Mouse (Mus musculus): ENCODE measurements around the gene Smpd3. TPM values are rescaled to one million over a fixed set of nuclear protein-coding genes. Genes with fewer than 3 reads are reported as not detected.

Gene Smpd3
- polyA plus RNA-seq, 1 experiment from 2014 or later = 2.5 TPM

GRCm38 (mm10) chr8:106292484-106293396 lies 45.0 kb downstream of the Smpd3 start:
- no peak overlapping the region for H3K9ac ChIP-seq
- H3K4me1 ChIP-seq (replicated peaks) = 0 out of 2 replicates have a peak, but pooled peaks cover 4% of the 10 kb centered on the region
- no peak overlapping the region for H3K4me3 ChIP-seq
- no peak overlapping the region for H3K27ac ChIP-seq (ENCODE audit: poor library complexity, severe bottlenecking)
- WGBS = 74% methylated on average over 20 of the region's 20 CpGs
- no peaks in the 10 kb centered on the region for H3K36me3 ChIP-seq
- no peaks in the 10 kb centered on the region for H3K27me3 ChIP-seq (replicated peaks)
- no peak overlapping the region for H3K4me2 ChIP-seq
- H3K9me3 ChIP-seq (replicated peaks) = no peaks in the 10 kb centered on the region
- no peak for ATAC-seq (ENCODE audit: insufficient number of reproducible peaks, low FRiP score)

GRCm38 (mm10) chr8:106289464-106289863 lies 48.3 kb downstream of the Smpd3 start:
- Histone ChIP-seq H3K4me2 (no peak overlapping the region), H3K9ac (no peak overlapping the region), H3K36me3 (no peaks in the 10 kb centered on the region), H3K4me3 (no peak overlapping the region), H3K9me3 (replicated peaks) (no peaks in the 10 kb centered on the region), H3K4me1 (replicated peaks) (0 out of 2 replicates have a peak, but pooled peaks cover 4% of the 10 kb centered on the region), H3K27me3 (replicated peaks) (no peaks in the 10 kb centered on the region), H3K27ac (ENCODE audit: poor library complexity, severe bottlenecking) (no peak overlapping the region)
- 48% methylated on average over 7 of the region's 7 CpGs for WGBS
- ATAC-seq (ENCODE audit: insufficient number of reproducible peaks, low FRiP score) = no peak

DNA sequence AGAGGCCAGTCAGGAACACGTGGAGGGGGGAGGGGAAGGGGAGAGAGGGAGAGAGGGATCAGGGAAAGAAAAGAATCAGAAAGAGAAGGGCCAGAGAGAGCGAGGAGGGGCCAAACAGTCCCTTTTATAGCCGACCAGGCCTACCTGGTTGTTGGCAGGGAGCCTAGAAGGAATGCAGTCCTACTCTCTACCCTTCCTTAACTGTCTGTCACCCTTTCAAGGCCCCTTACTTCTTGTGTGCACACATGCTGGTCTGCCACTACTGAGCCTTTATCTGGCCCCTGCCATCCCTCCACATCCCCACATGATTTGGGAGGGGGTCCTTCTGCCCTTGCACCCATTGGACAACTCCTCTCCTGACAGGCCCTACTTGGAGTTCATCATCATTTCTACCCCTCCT lies 49.1 kb downstream of the Smpd3 start:
- H3K27ac ChIP-seq (ENCODE audit: poor library complexity, severe bottlenecking) = no peak overlapping the region
- no peaks in the 10 kb centered on the region for H3K9me3 ChIP-seq (replicated peaks)
- no peak overlapping the region for H3K9ac ChIP-seq
- no peak for ATAC-seq (ENCODE audit: insufficient number of reproducible peaks, low FRiP score)
- H3K4me3 ChIP-seq = no peak overlapping the region
- 54% methylated on average over 2 of the region's 3 CpGs for WGBS
- H3K4me1 ChIP-seq (replicated peaks) = 0 out of 2 replicates have a peak, but pooled peaks cover 4% of the 10 kb centered on the region
- H3K36me3 ChIP-seq = no peaks in the 10 kb centered on the region
- no peaks in the 10 kb centered on the region for H3K27me3 ChIP-seq (replicated peaks)
- no peak overlapping the region for H3K4me2 ChIP-seq

DNA sequence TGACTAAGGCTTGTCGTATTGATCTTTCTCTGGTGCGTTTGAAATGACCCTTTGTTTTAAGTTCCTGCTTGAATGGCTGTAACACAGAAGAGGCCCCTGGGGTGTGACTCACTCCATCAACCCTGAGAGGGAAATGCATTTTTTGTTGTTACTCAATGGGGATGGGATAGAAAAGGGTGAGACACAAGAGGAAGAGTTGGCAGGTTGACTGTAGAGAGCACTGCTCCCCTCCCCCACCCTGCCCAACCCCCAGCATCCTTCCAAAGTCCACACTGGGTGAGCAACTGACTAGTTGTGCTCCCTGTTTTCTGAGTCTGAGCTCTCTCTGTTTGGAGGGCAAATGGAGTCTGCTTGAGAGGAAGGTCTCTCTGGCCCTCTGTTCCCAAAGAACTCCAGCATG lies 50.3 kb downstream of the Smpd3 start:
- Histone ChIP-seq H3K4me2 (no peak overlapping the region), H3K4me3 (no peak overlapping the region), H3K4me1 (replicated peaks) (0 out of 2 replicates have a peak, but pooled peaks cover 4% of the 10 kb centered on the region), H3K9ac (no peak overlapping the region), H3K27me3 (replicated peaks) (no peaks in the 10 kb centered on the region), H3K36me3 (no peaks in the 10 kb centered on the region), H3K27ac (ENCODE audit: poor library complexity, severe bottlenecking) (no peak overlapping the region), H3K9me3 (replicated peaks) (no peaks in the 10 kb centered on the region)
- no peak for ATAC-seq (ENCODE audit: insufficient number of reproducible peaks, low FRiP score)
- WGBS = 50% methylated on average over 2 of the region's 2 CpGs

- peaks cover 13% of the 10 kb centered on the region for H3K4me1 ChIP-seq (replicated peaks)
- WGBS = 44% methylated on average over 4 of the region's 4 CpGs
- H3K9ac ChIP-seq = no peak overlapping the region
- H3K9me3 ChIP-seq (replicated peaks) = no peaks in the 10 kb centered on the region
- ATAC-seq (ENCODE audit: insufficient number of reproducible peaks, low FRiP score) = no peak
- no peak overlapping the region for H3K4me2 ChIP-seq
- no peaks in the 10 kb centered on the region for H3K36me3 ChIP-seq
- no peak overlapping the region for H3K27ac ChIP-seq (ENCODE audit: poor library complexity, severe bottlenecking)
- H3K27me3 ChIP-seq (replicated peaks) = no peaks in the 10 kb centered on the region
- no peak overlapping the region for H3K4me3 ChIP-seq
Observed at GRCm38 (mm10) chr8:106280844-106281243, 56.9 kb downstream of the Smpd3 start.

- no peaks in the 10 kb centered on the region for H3K9me3 ChIP-seq (replicated peaks)
- no peaks in the 10 kb centered on the region for H3K27me3 ChIP-seq (replicated peaks)
- no peaks in the 10 kb centered on the region for H3K36me3 ChIP-seq
- peaks cover 13% of the 10 kb centered on the region for H3K4me1 ChIP-seq (replicated peaks)
- 23% methylated on average over 5 of the region's 5 CpGs for WGBS
- no peak overlapping the region for H3K4me2 ChIP-seq
- H3K9ac ChIP-seq = no peak overlapping the region
- H3K4me3 ChIP-seq = no peak overlapping the region
- ATAC-seq (ENCODE audit: insufficient number of reproducible peaks, low FRiP score) = no peak
- no peak overlapping the region for H3K27ac ChIP-seq (ENCODE audit: poor library complexity, severe bottlenecking)
Observed at GRCm38 (mm10) chr8:106280154-106280553, 57.6 kb downstream of the Smpd3 start.

GRCm38 (mm10) chr8:106278367-106279042 lies 59.3 kb downstream of the Smpd3 start:
- Histone ChIP-seq H3K9ac (no peak overlapping the region), H3K4me2 (no peak overlapping the region), H3K27ac (ENCODE audit: poor library complexity, severe bottlenecking) (no peak overlapping the region), H3K27me3 (replicated peaks) (no peaks in the 10 kb centered on the region), H3K4me3 (no peak overlapping the region), H3K9me3 (replicated peaks) (no peaks in the 10 kb centered on the region), H3K4me1 (replicated peaks) (peaks cover 13% of the 10 kb centered on the region), H3K36me3 (no peaks in the 10 kb centered on the region)
- ATAC-seq (ENCODE audit: insufficient number of reproducible peaks, low FRiP score) = no peak
- WGBS = 75% methylated on average over 11 of the region's 11 CpGs

GRCm38 (mm10) chr8:106276709-106277317 lies 61.0 kb downstream of the Smpd3 start:
- Histone ChIP-seq H3K4me3 (no peak overlapping the region), H3K27ac (ENCODE audit: poor library complexity, severe bottlenecking) (no peak overlapping the region), H3K9ac (no peak overlapping the region), H3K4me1 (replicated peaks) (peaks cover 27% of the 10 kb centered on the region), H3K27me3 (replicated peaks) (no peaks in the 10 kb centered on the region), H3K9me3 (replicated peaks) (no peaks in the 10 kb centered on the region), H3K4me2 (no peak overlapping the region), H3K36me3 (no peaks in the 10 kb centered on the region)
- 83% methylated on average over 5 of the region's 5 CpGs for WGBS
- ATAC-seq (ENCODE audit: insufficient number of reproducible peaks, low FRiP score) = no peak

DNA sequence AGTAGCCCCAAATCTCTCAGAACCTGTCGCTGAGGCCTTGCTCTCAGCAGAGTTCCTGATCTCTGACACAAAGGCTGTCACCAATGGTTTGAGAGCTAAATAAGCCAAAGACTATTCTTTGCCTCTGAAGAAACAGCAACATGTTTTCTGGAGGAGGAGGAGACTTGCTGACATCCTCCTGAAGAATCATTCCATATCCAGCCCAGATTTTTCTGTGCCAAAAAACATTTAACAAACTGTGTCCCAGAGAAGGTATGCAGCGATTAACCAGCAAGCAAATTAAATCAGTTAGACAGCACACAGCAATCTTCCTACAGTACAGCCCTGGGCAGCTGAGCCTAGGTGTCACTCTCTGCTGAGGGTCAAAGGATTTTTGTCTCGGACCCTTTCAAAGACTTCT lies 64.3 kb downstream of the Smpd3 start:
- H3K4me2 ChIP-seq = no peak overlapping the region
- 75% methylated on average over 3 of the region's 3 CpGs for WGBS
- ATAC-seq (ENCODE audit: insufficient number of reproducible peaks, low FRiP score) = no peak
- H3K27ac ChIP-seq (ENCODE audit: poor library complexity, severe bottlenecking) = no peak overlapping the region
- H3K27me3 ChIP-seq (replicated peaks) = no peaks in the 10 kb centered on the region
- peaks cover 46% of the 10 kb centered on the region for H3K4me1 ChIP-seq (replicated peaks)
- no peak overlapping the region for H3K9ac ChIP-seq
- H3K36me3 ChIP-seq = no peaks in the 10 kb centered on the region
- no peaks in the 10 kb centered on the region for H3K9me3 ChIP-seq (replicated peaks)
- no peak overlapping the region for H3K4me3 ChIP-seq

GRCm38 (mm10) chr8:106271378-106271777 lies 66.4 kb downstream of the Smpd3 start:
- Histone ChIP-seq H3K9ac (no peak overlapping the region; the same call in 1 of the 2 replicates), H3K27me3 (replicated peaks) (0 out of 2 replicates have a peak, but pooled peaks cover 5% of the 10 kb centered on the region), H3K27ac (ENCODE audit: poor library complexity, severe bottlenecking) (peak overlapping the region; percentile 85), H3K4me3 (no peak overlapping the region), H3K4me1 (replicated peaks) (peaks cover 46% of the 10 kb centered on the region), H3K9me3 (replicated peaks) (no peaks in the 10 kb centered on the region), H3K36me3 (no peaks in the 10 kb centered on the region), H3K4me2 (0 out of 2 replicates have a peak overlapping the region, but pooled peaks have one; percentile 11)
- 13% methylated on average over 4 of the region's 4 CpGs for WGBS
- no peak for ATAC-seq (ENCODE audit: insufficient number of reproducible peaks, low FRiP score)

DNA sequence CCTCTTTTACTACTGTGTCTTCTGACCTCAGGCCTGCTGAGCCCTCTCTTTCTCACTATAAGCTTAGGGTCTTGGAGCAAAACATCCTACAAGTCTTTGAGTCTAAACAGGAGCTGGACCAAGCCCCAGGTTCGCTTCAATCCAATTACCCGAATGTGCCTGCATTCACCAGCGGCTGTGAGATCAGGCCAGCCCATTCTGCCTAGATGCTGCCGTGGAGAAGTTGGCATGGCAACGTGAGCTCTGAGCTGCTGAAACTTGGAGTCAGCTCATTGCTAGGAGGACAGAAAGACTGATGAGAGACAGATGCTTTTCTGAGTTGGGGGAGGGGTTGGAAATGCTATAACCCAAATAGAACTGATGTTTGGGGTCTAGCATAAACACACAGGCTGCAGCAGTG lies 67.0 kb downstream of the Smpd3 start:
- H3K4me2 ChIP-seq = no peak overlapping the region
- WGBS = 28% methylated on average over 5 of the region's 5 CpGs
- no peaks in the 10 kb centered on the region for H3K9me3 ChIP-seq (replicated peaks)
- H3K9ac ChIP-seq = no peak overlapping the region
- H3K27me3 ChIP-seq (replicated peaks) = 0 out of 2 replicates have a peak, but pooled peaks cover 5% of the 10 kb centered on the region
- H3K4me3 ChIP-seq = no peak overlapping the region
- no peak for ATAC-seq (ENCODE audit: insufficient number of reproducible peaks, low FRiP score)
- peaks cover 46% of the 10 kb centered on the region for H3K4me1 ChIP-seq (replicated peaks)
- H3K36me3 ChIP-seq = no peaks in the 10 kb centered on the region
- H3K27ac ChIP-seq (ENCODE audit: poor library complexity, severe bottlenecking) = peak overlapping the region; percentile 85

Data from heart, embryonic 12.5 days (tissue).